Mouse (Mus musculus): ENCODE data around the gene Olfr819. TPM values are rescaled to one million over a fixed set of nuclear protein-coding genes. Genes with fewer than 3 reads are reported as not detected.

Olfr819 gene
- polyA plus RNA-seq (2014; fragmentation: Illumina TruSeq; extraction: RNeasy Lipid Tissue Mini Kit (QIAGEN cat#74804); ENCODE audit: low read depth, low replicate concordance) = not detected

GRCm38 (mm10) chr10:129967166-129967565 is at the start of gene Olfr819:
TSS of gene Olfr819 (minus strand) at chr10:129967266.

GRCm38 (mm10) chr10:130012321-130012720 is 45.3 kb upstream of the Olfr819 start, which contains the start of gene Olfr820:
TSS of gene Olfr820 (plus strand) at chr10:130012621.

GRCm38 (mm10) chr10:129984962-129985361 is 17.9 kb upstream of the Olfr819 start, which contains the start of gene Gm10310:
TSS of gene Gm10310 (minus strand) at chr10:129985062.

DNA sequence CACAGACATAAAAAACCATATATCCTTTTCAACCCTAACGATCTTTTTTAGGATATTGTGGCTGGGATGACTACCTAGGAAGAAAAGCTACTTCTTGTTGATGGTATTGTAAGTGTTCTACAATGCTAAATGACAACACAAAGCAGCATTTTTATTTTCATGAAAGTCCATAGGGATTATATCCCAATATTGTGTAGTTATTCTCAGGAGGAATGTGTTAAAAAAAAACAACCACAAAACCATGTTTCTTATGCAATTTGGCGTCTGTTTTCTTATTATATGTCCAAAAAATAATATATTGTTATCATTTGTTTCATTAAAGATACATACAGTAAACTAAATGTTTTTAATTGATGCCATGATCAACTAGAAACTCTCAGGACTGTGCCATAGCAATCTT is 9.0 kb upstream of the Olfr819 start, which contains the start of gene Olfr247:
Gene Olfr247 (minus strand): TSS at position 101 of the 400 bp plus-strand sequence.

GRCm38 (mm10) chr10:129949000-129949399 is 18.1 kb downstream of the Olfr819 start, which contains the start of gene Olfr818:
TSS of gene Olfr818 (minus strand) at chr10:129949100.

GRCm38 (mm10) chr10:129915497-129915896 is 51.6 kb downstream of the Olfr819 start, which contains the start of gene Olfr816:
TSS of gene Olfr816 (minus strand) at chr10:129915597.

Other genes with a start within 250 kb of the Olfr819 start
- not detected for gene Olfr805, start 237.9 kb downstream of the Olfr819 start, polyA plus RNA-seq (2014; fragmentation: Illumina TruSeq; extraction: RNeasy Lipid Tissue Mini Kit (QIAGEN cat#74804); ENCODE audit: low read depth, low replicate concordance)
- gene Olfr806, start 225.3 kb downstream of the Olfr819 start, polyA plus RNA-seq (2014; fragmentation: Illumina TruSeq; extraction: RNeasy Lipid Tissue Mini Kit (QIAGEN cat#74804); ENCODE audit: low read depth, low replicate concordance) = not detected
- not detected for gene Olfr807, start 209.5 kb downstream of the Olfr819 start, polyA plus RNA-seq (2014; fragmentation: Illumina TruSeq; extraction: RNeasy Lipid Tissue Mini Kit (QIAGEN cat#74804); ENCODE audit: low read depth, low replicate concordance)
- not detected for gene Olfr808, start 201.8 kb downstream of the Olfr819 start, polyA plus RNA-seq (2014; fragmentation: Illumina TruSeq; extraction: RNeasy Lipid Tissue Mini Kit (QIAGEN cat#74804); ENCODE audit: low read depth, low replicate concordance)
- gene Olfr809, start 192.6 kb downstream of the Olfr819 start, polyA plus RNA-seq (2014; fragmentation: Illumina TruSeq; extraction: RNeasy Lipid Tissue Mini Kit (QIAGEN cat#74804); ENCODE audit: low read depth, low replicate concordance) = not detected
- gene Olfr810, start 172.3 kb downstream of the Olfr819 start, polyA plus RNA-seq (2014; fragmentation: Illumina TruSeq; extraction: RNeasy Lipid Tissue Mini Kit (QIAGEN cat#74804); ENCODE audit: low read depth, low replicate concordance) = not detected
- not detected for gene Olfr811, start 162.9 kb downstream of the Olfr819 start, polyA plus RNA-seq (2014; fragmentation: Illumina TruSeq; extraction: RNeasy Lipid Tissue Mini Kit (QIAGEN cat#74804); ENCODE audit: low read depth, low replicate concordance)
- not detected for gene Olfr812, start 121.2 kb downstream of the Olfr819 start, polyA plus RNA-seq (2014; fragmentation: Illumina TruSeq; extraction: RNeasy Lipid Tissue Mini Kit (QIAGEN cat#74804); ENCODE audit: low read depth, low replicate concordance)
- not detected for gene Olfr813, start 111.9 kb downstream of the Olfr819 start, polyA plus RNA-seq (2014; fragmentation: Illumina TruSeq; extraction: RNeasy Lipid Tissue Mini Kit (QIAGEN cat#74804); ENCODE audit: low read depth, low replicate concordance)
- not detected for gene Olfr814, start 87.4 kb downstream of the Olfr819 start, polyA plus RNA-seq (2014; fragmentation: Illumina TruSeq; extraction: RNeasy Lipid Tissue Mini Kit (QIAGEN cat#74804); ENCODE audit: low read depth, low replicate concordance)
- not detected for gene Olfr815, start 61.4 kb downstream of the Olfr819 start, polyA plus RNA-seq (2014; fragmentation: Illumina TruSeq; extraction: RNeasy Lipid Tissue Mini Kit (QIAGEN cat#74804); ENCODE audit: low read depth, low replicate concordance)
- not detected for gene Olfr816, start 51.7 kb downstream of the Olfr819 start, polyA plus RNA-seq (2014; fragmentation: Illumina TruSeq; extraction: RNeasy Lipid Tissue Mini Kit (QIAGEN cat#74804); ENCODE audit: low read depth, low replicate concordance)
- not detected for gene Olfr818, start 18.2 kb downstream of the Olfr819 start, polyA plus RNA-seq (2014; fragmentation: Illumina TruSeq; extraction: RNeasy Lipid Tissue Mini Kit (QIAGEN cat#74804); ENCODE audit: low read depth, low replicate concordance)
- not detected for gene Olfr247, start 8.9 kb upstream of the Olfr819 start, polyA plus RNA-seq (2014; fragmentation: Illumina TruSeq; extraction: RNeasy Lipid Tissue Mini Kit (QIAGEN cat#74804); ENCODE audit: low read depth, low replicate concordance)
- gene Gm10310, start 17.8 kb upstream of the Olfr819 start, polyA plus RNA-seq (2014; fragmentation: Illumina TruSeq; extraction: RNeasy Lipid Tissue Mini Kit (QIAGEN cat#74804); ENCODE audit: low read depth, low replicate concordance) = not detected
- gene Olfr820, start 45.4 kb upstream of the Olfr819 start, polyA plus RNA-seq (2014; fragmentation: Illumina TruSeq; extraction: RNeasy Lipid Tissue Mini Kit (QIAGEN cat#74804); ENCODE audit: low read depth, low replicate concordance) = not detected
- gene Olfr821, start 63.1 kb upstream of the Olfr819 start, polyA plus RNA-seq (2014; fragmentation: Illumina TruSeq; extraction: RNeasy Lipid Tissue Mini Kit (QIAGEN cat#74804); ENCODE audit: low read depth, low replicate concordance) = not detected
- gene Olfr822, start 103.9 kb upstream of the Olfr819 start, polyA plus RNA-seq (2014; fragmentation: Illumina TruSeq; extraction: RNeasy Lipid Tissue Mini Kit (QIAGEN cat#74804); ENCODE audit: low read depth, low replicate concordance) = not detected
- not detected for gene Olfr823, start 148.1 kb upstream of the Olfr819 start, polyA plus RNA-seq (2014; fragmentation: Illumina TruSeq; extraction: RNeasy Lipid Tissue Mini Kit (QIAGEN cat#74804); ENCODE audit: low read depth, low replicate concordance)
- not detected for gene Olfr824, start 162.7 kb upstream of the Olfr819 start, polyA plus RNA-seq (2014; fragmentation: Illumina TruSeq; extraction: RNeasy Lipid Tissue Mini Kit (QIAGEN cat#74804); ENCODE audit: low read depth, low replicate concordance)
- not detected for gene Olfr825, start 199.5 kb upstream of the Olfr819 start, polyA plus RNA-seq (2014; fragmentation: Illumina TruSeq; extraction: RNeasy Lipid Tissue Mini Kit (QIAGEN cat#74804); ENCODE audit: low read depth, low replicate concordance)
- gene Olfr826, start 216.9 kb upstream of the Olfr819 start, polyA plus RNA-seq (2014; fragmentation: Illumina TruSeq; extraction: RNeasy Lipid Tissue Mini Kit (QIAGEN cat#74804); ENCODE audit: low read depth, low replicate concordance) = not detected
- not detected for gene Olfr827, start 247.1 kb upstream of the Olfr819 start, polyA plus RNA-seq (2014; fragmentation: Illumina TruSeq; extraction: RNeasy Lipid Tissue Mini Kit (QIAGEN cat#74804); ENCODE audit: low read depth, low replicate concordance)